Comparison of ENCODE assay signal across 23 mouse cellular contexts in genomic region chr11:86278442-86279102, GRCm38 (mm10).
"Had no signal": no experiment of that assay in that cellular context is flagged by ENCODE, and none has a peak within 500 bp of the region (broad histone marks: within the 10 kb centered on the region; RNA-seq: fewer than 3 reads in every experiment).

No protein-coding gene starts in this region.

- H3K9me3 ChIP-seq: heart, embryonic 10.5 days; heart, embryonic 12.5 days; hindbrain, embryonic 10.5 days; hindbrain, embryonic 12.5 days; intestine, embryonic 15.5 days; limb, embryonic 10.5 days; limb, embryonic 12.5 days; liver, embryonic 13.5 days; liver, embryonic 15.5 days had no signal

- H3K4me1 ChIP-seq: heart, embryonic 10.5 days; heart, embryonic 12.5 days; hindbrain, embryonic 10.5 days; hindbrain, embryonic 12.5 days; intestine, embryonic 15.5 days; limb, embryonic 10.5 days; limb, embryonic 12.5 days; liver, embryonic 13.5 days; liver, embryonic 15.5 days had no signal

- H3K27me3 ChIP-seq: heart, embryonic 12.5 days; hindbrain, embryonic 12.5 days; intestine, embryonic 15.5 days; limb, embryonic 12.5 days; liver, embryonic 13.5 days; liver, embryonic 15.5 days had no signal

- H3K4me2 ChIP-seq: heart, embryonic 12.5 days; hindbrain, embryonic 12.5 days; hindbrain, embryonic 14.5 days; intestine, embryonic 15.5 days; limb, embryonic 12.5 days; liver, embryonic 11.5 days; liver, embryonic 13.5 days; liver, embryonic 15.5 days had no signal

- DNase-seq: gastrocnemius, postnatal 25 days; heart, adult 18-20 months; heart, postnatal 10 days; heart, postnatal 4 days; kidney, adult 18-20 months; kidney, adult 8-10 months; kidney, postnatal 10 days; kidney, postnatal 25 days; kidney, postnatal 4 days; liver; liver, embryonic 13.5 days; liver, postnatal 0 days had no signal

- H3K9ac ChIP-seq: heart, embryonic 12.5 days; hindbrain, embryonic 12.5 days; hindbrain, embryonic 14.5 days; intestine, embryonic 15.5 days; limb, embryonic 12.5 days; liver, embryonic 13.5 days; liver, embryonic 15.5 days; liver, postnatal 0 days had no signal

- H3K27ac ChIP-seq: heart, embryonic 10.5 days; hindbrain, embryonic 10.5 days; hindbrain, embryonic 12.5 days; hindbrain, embryonic 14.5 days; intestine, embryonic 15.5 days; layer of hippocampus, adult 2 months; limb, embryonic 10.5 days; limb, embryonic 12.5 days; liver, embryonic 13.5 days; liver, embryonic 15.5 days had no signal

- H3K4me3 ChIP-seq: heart, embryonic 10.5 days; heart, embryonic 12.5 days; hindbrain, embryonic 10.5 days; hindbrain, embryonic 12.5 days; intestine, embryonic 15.5 days; layer of hippocampus, adult 2 months; limb, embryonic 10.5 days; limb, embryonic 12.5 days; liver, embryonic 13.5 days; liver, embryonic 15.5 days had no signal
